Mouse (Mus musculus): ENCODE data around the gene Gad2.
A peak's percentile ranks its signal among the peaks of the same experiment; 100 is the strongest.

Gene Gad2

GRCm38 (mm10) chr2:22646134-22646533 lies 24.1 kb downstream of the Gad2 start:
- DNase-seq (ENCODE audit: low spot score in 2 of 2) = no peak

- no peak for DNase-seq (ENCODE audit: low spot score in 2 of 2)
These were observed 26.4 kb downstream of the Gad2 start for GRCm38 (mm10) chr2:22648394-22648793.

- DNase-seq (ENCODE audit: low spot score in 2 of 2) = no peak
These were observed 29.8 kb downstream of the Gad2 start for GRCm38 (mm10) chr2:22651826-22652225.

GRCm38 (mm10) chr2:22663731-22664130 lies 41.7 kb downstream of the Gad2 start:
- no peak for DNase-seq (ENCODE audit: low spot score in 2 of 2)

GRCm38 (mm10) chr2:22670415-22670814 lies 48.4 kb downstream of the Gad2 start:
- no peak for DNase-seq (ENCODE audit: low spot score in 2 of 2)

- DNase-seq (ENCODE audit: low spot score in 2 of 2) = no peak
These were observed 49.3 kb downstream of the Gad2 start for GRCm38 (mm10) chr2:22671348-22671747.

- no peak for DNase-seq (ENCODE audit: low spot score in 2 of 2)
These were observed 55.1 kb downstream of the Gad2 start for GRCm38 (mm10) chr2:22677066-22677465.

GRCm38 (mm10) chr2:22679944-22680343 lies 57.9 kb downstream of the Gad2 start:
- no peak for DNase-seq (ENCODE audit: low spot score in 2 of 2)

- DNase-seq (ENCODE audit: low spot score in 2 of 2) = peak in 1 of 2 experiments; percentile 9
These were observed 68.0 kb downstream of the Gad2 start for GRCm38 (mm10) chr2:22689969-22690368.

- DNase-seq (ENCODE audit: low spot score in 2 of 2) = no peak
These were observed 83.0 kb downstream of the Gad2 start for GRCm38 (mm10) chr2:22704780-22705727.

- DNase-seq (ENCODE audit: low spot score in 2 of 2) = no peak
These were observed 84.2 kb downstream of the Gad2 start for GRCm38 (mm10) chr2:22706233-22706632.

- DNase-seq (ENCODE audit: low spot score in 2 of 2) = peak; percentile 69 to 81
These were observed 99.8 kb downstream of the Gad2 start for GRCm38 (mm10) chr2:22721522-22722470.

GRCm38 (mm10) chr2:22723927-22724534 lies 102.0 kb downstream of the Gad2 start:
- no peak for DNase-seq (ENCODE audit: low spot score in 2 of 2)

- no peak for DNase-seq (ENCODE audit: low spot score in 2 of 2)
These were observed 105.1 kb downstream of the Gad2 start for GRCm38 (mm10) chr2:22727113-22727512.

GRCm38 (mm10) chr2:22736134-22736533 lies 114.1 kb downstream of the Gad2 start:
- DNase-seq (ENCODE audit: low spot score in 2 of 2) = no peak

GRCm38 (mm10) chr2:22739369-22739768 lies 117.4 kb downstream of the Gad2 start:
- DNase-seq (ENCODE audit: low spot score in 2 of 2) = peak in 1 of 2 experiments; percentile 41

GRCm38 (mm10) chr2:22740441-22740840 lies 118.4 kb downstream of the Gad2 start:
- no peak for DNase-seq (ENCODE audit: low spot score in 2 of 2)

- no peak for DNase-seq (ENCODE audit: low spot score in 2 of 2)
These were observed 119.2 kb downstream of the Gad2 start for GRCm38 (mm10) chr2:22741222-22741621.
